Mouse (Mus musculus) heart, embryonic 12.5 days (tissue): ENCODE results near the gene Pkp2. TPM values are rescaled to one million over a fixed set of nuclear protein-coding genes. Genes with fewer than 3 reads are reported as not detected.
A peak's percentile ranks its signal among the peaks of the same experiment; 100 is the strongest.
"Not testable (repeated sequence)": the region's sequence is repeated elsewhere in the genome, so short reads cannot be mapped to it uniquely, and the experiment has no call there.

ENCODE experiments used
- ATAC-seq: fragments of 200-750 bp; cut with Nextera tagmentation; 2 replicates; pipeline ENCODE4 v1.8.0; 2017; ENCODE audit warnings: moderate TSS enrichment, moderate library complexity; ENCODE audit not compliant: insufficient number of reproducible peaks, low FRiP score
- H3K27ac ChIP-seq: fragments of 300-500 bp; sonication (generic); 2 replicates; pipeline ENCODE4 v1.5.1; 2016; ENCODE audit warnings: mild to moderate bottlenecking, moderate library complexity; ENCODE audit not compliant: poor library complexity, severe bottlenecking
- H3K27me3 ChIP-seq: fragments of 300-500 bp; sonication (generic); replicated peaks from 2 replicates; pipeline ENCODE4 v1.6.1; 2016; ENCODE audit warnings: mild to moderate bottlenecking, moderate library complexity
- H3K36me3 ChIP-seq: fragments of 300-500 bp; sonication (generic); 2 replicates; pipeline ENCODE4 v1.6.1; 2016; ENCODE audit warnings: mild to moderate bottlenecking, moderate library complexity
- H3K4me1 ChIP-seq: fragments of 300-500 bp; sonication (generic); replicated peaks from 2 replicates; pipeline ENCODE4 v1.6.1; 2016; ENCODE audit warnings: mild to moderate bottlenecking
- H3K4me2 ChIP-seq: fragments of 300-500 bp; sonication (generic); 2 replicates; pipeline ENCODE4 v1.6.1; 2016; ENCODE audit warnings: mild to moderate bottlenecking, moderate library complexity
- H3K4me3 ChIP-seq: fragments of 300-500 bp; sonication (generic); 2 replicates; pipeline ENCODE4 v1.5.1; 2016; ENCODE audit warnings: mild to moderate bottlenecking
- H3K9ac ChIP-seq: fragments of 300-500 bp; sonication (generic); 2 replicates; pipeline ENCODE4 v1.6.1; 2016; ENCODE audit warnings: mild to moderate bottlenecking, moderate library complexity
- H3K9me3 ChIP-seq: fragments of 300-500 bp; sonication (generic); replicated peaks from 2 replicates; pipeline ENCODE4 v1.6.1; 2016; ENCODE audit warnings: mild to moderate bottlenecking, moderate library complexity
- WGBS: fragments of 180-500 bp; shearing (Covaris S2); methylation state at CpG from one replicate; pipeline ENCODE4 v1.1.7; 2016; 5-methylcytosine and 5-hydroxymethylcytosine counted together
- polyA plus RNA-seq: library from polyadenylated mRNA; unstranded; fragments of >200 nt; fragmentation: Nextera tagmentation; extraction: Ambion mirVana; gene quantifications from 2 replicates; pipeline ENCODE4 v1.2.1, GENCODE M21; 2016

The Pkp2 gene
- 131 and 133 TPM in 2 replicates for polyA plus RNA-seq

DNA sequence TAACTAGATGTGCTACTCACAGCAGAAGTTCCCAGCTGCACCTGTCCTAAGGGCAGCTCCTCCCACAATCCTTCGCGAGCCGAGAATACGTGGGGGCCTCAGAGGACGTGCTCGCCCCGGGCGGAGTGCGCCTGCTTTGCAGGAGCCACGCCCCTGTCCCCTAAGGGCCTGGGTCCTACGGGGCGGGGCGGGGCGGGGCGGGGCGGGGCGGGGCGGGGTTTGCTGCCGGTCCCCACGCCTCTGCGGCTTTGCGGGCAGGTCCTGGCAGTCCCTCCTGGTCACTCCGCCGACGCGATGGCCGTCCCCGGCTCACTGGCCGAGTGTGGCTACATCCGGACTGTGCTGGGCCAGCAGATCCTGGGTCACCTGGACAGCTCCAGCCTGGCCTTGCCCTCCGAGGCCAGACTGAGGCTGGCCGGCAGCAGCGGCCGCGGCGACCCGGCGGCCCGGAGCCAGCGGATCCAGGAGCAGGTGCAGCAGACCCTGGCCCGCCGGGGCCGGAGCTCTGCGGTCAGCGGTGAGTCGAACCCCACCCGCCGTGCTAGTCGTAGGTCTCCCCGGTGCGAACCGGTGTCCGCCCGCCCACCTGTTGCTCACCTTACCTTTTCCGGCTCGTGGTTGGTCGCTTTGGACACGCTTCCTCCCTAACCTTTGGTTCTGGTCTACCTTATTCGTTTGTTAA is at the start of gene Pkp2:
Gene Pkp2 (plus strand): TSS at position 240 of the 682 bp plus-strand sequence.
- H3K27me3 ChIP-seq = no peaks in the 10 kb centered on the region
- no peaks in the 10 kb centered on the region for H3K36me3 ChIP-seq
- peaks cover 30% of the 10 kb centered on the region for H3K4me1 ChIP-seq
- peak within 1 kb of the TSS; percentile 71 for H3K4me2 ChIP-seq
- H3K27ac ChIP-seq = peak within 1 kb of the TSS; percentile 98
- ATAC-seq = peak; percentile 94
- no peaks in the 10 kb centered on the region for H3K9me3 ChIP-seq
- H3K9ac ChIP-seq = peak within 1 kb of the TSS; percentile 97
- under 1% methylated on average over 59 of the region's 59 CpGs for WGBS
- peak within 1 kb of the TSS; percentile 91 for H3K4me3 ChIP-seq

DNA sequence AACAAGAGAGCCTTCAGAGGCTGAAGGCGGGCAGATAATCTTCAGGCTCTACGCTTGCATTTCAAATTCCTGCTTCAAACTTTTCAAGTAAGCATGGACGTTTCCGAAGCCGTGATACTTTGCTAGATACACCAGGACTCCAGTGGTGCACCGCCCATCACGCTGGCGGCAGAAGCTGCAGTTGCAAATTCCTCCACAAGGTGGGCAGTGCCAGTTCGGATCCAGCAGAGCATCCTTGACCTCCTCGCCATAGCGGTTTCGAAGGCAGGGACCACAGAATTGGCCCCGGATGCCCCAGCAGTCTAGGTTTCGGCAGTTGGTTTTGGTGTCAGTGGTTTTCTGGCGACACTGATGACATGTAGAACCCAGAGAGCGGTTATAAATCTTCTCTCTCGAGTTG is 15.7 kb upstream of the Pkp2 start:
- H3K4me3 ChIP-seq = no peak overlapping the region

DNA sequence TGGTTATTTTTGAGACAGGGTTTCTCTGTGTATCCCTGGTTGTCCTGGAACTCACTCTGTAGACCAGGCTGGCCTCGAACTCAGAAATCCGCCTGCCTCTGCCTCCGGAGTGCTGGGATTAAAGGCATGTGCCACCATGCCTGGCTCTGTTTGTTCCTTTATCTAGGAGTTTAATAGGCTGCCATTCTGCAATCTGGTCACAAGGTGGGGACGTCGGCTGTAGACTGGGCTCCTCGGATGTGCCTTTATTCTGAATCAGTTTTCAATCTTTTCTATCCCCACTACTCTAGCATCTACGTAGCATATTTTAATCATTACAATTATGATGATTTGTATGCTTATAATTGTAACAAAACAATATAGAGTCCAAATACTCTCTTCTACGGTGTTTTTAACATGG is 11.1 kb upstream of the Pkp2 start:
- H3K4me1 ChIP-seq, H3K36me3 ChIP-seq, H3K27ac ChIP-seq, H3K9me3 ChIP-seq, H3K4me3 ChIP-seq, H3K9ac ChIP-seq, H3K27me3 ChIP-seq, H3K4me2 ChIP-seq: not testable (repeated sequence)
- 34% methylated on average over 8 of the region's 8 CpGs for WGBS
- peak; percentile 42; the same call in 1 of the 2 replicates for ATAC-seq

More for the DNA sequence above, 15.7 kb upstream of the Pkp2 start:
- ATAC-seq = no peak
- no peak overlapping the region for H3K9ac ChIP-seq
- H3K27me3 ChIP-seq = 0 out of 2 replicates have a peak, but pooled peaks cover 5% of the 10 kb centered on the region
- H3K36me3 ChIP-seq = no peaks in the 10 kb centered on the region
- no peak overlapping the region for H3K4me2 ChIP-seq
- H3K9me3 ChIP-seq = no peaks in the 10 kb centered on the region
- WGBS = 56% methylated on average over 17 of the region's 17 CpGs
- no peak overlapping the region for H3K27ac ChIP-seq
- no peaks in the 10 kb centered on the region for H3K4me1 ChIP-seq

DNA sequence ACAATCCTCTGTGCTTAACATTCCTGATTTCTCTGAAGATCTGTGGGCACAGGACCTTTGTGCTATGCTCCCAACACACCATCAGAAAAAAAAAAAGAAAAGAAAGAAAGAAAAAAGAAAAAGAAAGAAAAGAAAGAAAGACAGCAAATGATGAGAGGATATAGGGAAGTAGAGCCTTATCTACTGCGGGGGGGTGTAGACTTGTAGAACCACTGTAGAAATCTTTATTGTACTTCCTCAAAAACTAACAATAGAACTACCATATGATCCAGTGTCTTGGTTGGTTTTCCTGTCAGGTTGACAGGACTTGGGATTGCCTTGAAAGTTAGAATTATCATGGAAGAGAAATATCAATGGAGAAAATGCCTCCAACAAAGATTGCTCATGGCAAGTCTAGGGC is 8.5 kb upstream of the Pkp2 start:
- no peaks in the 10 kb centered on the region for H3K4me1 ChIP-seq
- H3K9ac ChIP-seq = no peak overlapping the region
- no peaks in the 10 kb centered on the region for H3K27me3 ChIP-seq
- no peak overlapping the region for H3K4me2 ChIP-seq
- H3K36me3 ChIP-seq = no peaks in the 10 kb centered on the region
- no peak for ATAC-seq
- 85% methylated on average over 1 of the region's 1 CpGs for WGBS
- H3K27ac ChIP-seq = no peak overlapping the region
- no peaks in the 10 kb centered on the region for H3K9me3 ChIP-seq
- no peak overlapping the region for H3K4me3 ChIP-seq

DNA sequence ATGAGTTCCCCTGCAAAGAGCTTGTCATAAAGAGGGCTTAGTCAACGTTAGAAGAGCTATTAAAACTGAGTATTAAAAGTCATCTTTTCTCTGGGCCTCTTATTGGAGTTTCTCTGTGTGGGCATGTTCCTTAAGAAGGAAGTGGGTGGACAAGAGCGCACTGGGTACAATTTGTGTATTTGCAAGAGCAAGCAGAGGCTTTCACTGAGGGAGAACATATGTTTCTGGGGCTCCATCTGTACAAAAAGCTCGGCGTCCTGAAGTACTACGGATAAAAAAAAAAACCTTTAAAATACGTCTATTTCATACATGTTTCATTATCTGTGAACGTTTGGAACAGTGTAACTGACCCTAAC is 417 bp upstream of the Pkp2 start:
- Histone ChIP-seq H3K36me3 (no peaks in the 10 kb centered on the region), H3K27ac (peak overlapping the region; percentile 98; the same call in 1 of the 2 replicates), H3K9ac (no peak overlapping the region), H3K27me3 (no peaks in the 10 kb centered on the region), H3K4me3 (peak overlapping the region; percentile 91), H3K4me1 (peaks cover 29% of the 10 kb centered on the region), H3K4me2 (peak overlapping the region; percentile 71), H3K9me3 (no peaks in the 10 kb centered on the region)
- no peak for ATAC-seq
- 17% methylated on average over 7 of the region's 7 CpGs for WGBS

DNA sequence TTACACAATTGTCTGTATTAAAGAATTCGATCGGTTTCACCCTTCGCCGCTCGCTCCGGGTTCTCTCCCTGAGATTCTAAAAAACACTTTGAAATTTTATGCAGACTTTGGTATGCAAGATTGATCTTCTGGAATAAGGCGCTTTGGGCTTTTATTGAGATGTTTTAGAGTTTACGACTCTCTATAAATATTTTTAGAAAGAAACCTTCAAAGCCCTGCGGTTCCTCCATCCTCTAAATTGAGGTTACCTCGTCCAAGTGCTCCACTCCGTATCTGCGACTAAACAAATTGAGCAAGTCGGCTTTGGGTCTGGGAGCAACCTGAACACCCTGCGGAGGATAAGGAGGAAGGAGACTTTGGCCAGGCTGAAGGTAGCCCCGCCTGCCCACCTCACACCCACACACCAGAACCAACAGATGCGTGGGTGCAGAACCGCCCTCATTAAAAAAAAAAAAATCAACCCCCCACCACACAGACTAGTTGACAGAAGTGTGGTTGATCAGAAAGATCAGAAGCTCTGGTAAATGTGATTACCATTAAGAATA is 715 bp downstream of the Pkp2 start:
- WGBS = 1% methylated on average over 17 of the region's 17 CpGs
- Histone ChIP-seq H3K9me3 (no peaks in the 10 kb centered on the region), H3K9ac (peak overlapping the region; percentile 97)

DNA sequence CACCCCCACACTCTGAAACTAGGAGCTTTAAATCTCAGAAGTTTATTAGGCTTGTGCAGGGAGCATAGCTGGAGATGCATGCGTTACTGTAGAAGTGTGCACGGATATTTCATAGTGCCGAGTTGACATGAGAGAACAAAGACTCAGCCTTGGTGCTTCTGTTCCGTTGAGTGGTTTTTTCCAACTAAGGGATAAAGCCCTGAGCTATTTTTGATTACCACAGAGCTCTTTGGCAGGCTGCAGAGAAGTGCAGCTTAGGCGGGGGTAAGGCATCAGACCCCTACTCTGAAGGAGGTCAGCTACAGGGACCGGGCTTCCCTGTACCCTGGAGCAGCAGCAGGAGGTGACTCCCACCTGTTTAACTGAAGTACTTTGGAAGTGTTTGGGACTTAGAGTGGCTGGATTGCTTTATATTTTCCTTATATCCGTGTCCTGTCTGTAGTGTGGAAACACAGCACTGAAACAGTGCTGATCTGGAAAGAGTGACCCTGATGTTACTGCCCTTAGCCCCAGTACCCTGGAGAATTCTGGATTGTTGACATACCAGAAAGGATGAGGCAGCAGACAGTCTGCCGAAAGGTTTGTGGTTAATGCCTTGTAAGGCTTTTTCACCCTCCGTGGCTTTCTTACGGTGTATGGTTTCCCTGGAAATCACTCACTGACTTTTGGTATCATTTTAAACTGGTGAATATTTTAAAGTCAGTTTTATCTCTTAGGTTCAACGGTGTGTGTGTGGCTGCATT is 2.7 kb downstream of the Pkp2 start:
- H3K4me2 ChIP-seq = peak overlapping the region; percentile 71
- no peaks in the 10 kb centered on the region for H3K36me3 ChIP-seq
- no peaks in the 10 kb centered on the region for H3K27me3 ChIP-seq
- WGBS = 9% methylated on average over 11 of the region's 11 CpGs
- peak overlapping the region; percentile 71 for H3K9ac ChIP-seq
- ATAC-seq = peak; percentile 27
- no peaks in the 10 kb centered on the region for H3K9me3 ChIP-seq
- peak overlapping the region; percentile 98 for H3K27ac ChIP-seq
- peak overlapping the region; percentile 91 for H3K4me3 ChIP-seq
- H3K4me1 ChIP-seq = peaks cover 46% of the 10 kb centered on the region

More for the DNA sequence above, 715 bp downstream of the Pkp2 start:
- H3K27ac ChIP-seq = peak overlapping the region; percentile 98
- H3K4me1 ChIP-seq = peaks cover 31% of the 10 kb centered on the region
- H3K4me2 ChIP-seq = peak overlapping the region; percentile 71
- no peaks in the 10 kb centered on the region for H3K36me3 ChIP-seq
- ATAC-seq = no peak
- peak overlapping the region; percentile 91 for H3K4me3 ChIP-seq
- H3K27me3 ChIP-seq = no peaks in the 10 kb centered on the region

DNA sequence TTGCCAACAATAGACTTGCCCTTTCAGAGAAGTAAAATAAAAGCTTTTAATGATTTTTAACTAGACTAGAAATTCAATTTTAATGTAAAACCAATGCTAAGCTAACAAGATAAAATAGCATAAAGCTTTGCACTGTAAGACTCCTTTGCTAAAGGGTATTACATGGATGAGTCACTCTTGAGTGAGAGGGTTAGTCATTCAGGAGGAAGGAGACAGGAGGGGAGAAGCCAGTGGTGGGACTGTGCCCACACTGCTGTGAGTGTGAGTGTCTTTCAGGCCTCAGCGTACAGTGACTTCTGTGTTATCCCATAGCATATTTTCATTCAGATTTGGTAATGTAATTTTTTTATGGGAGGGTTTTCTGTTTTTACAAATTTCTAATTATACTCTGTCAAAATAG is 3.8 kb downstream of the Pkp2 start:
- Histone ChIP-seq H3K4me1 (peaks cover 46% of the 10 kb centered on the region), H3K36me3 (no peaks in the 10 kb centered on the region), H3K27me3 (no peaks in the 10 kb centered on the region), H3K9me3 (no peaks in the 10 kb centered on the region), H3K4me3 (no peak overlapping the region), H3K9ac (no peak overlapping the region), H3K4me2 (peak overlapping the region; percentile 61), H3K27ac (peak overlapping the region; percentile 93)
- ATAC-seq = no peak
- WGBS = 76% methylated on average over 1 of the region's 1 CpGs

DNA sequence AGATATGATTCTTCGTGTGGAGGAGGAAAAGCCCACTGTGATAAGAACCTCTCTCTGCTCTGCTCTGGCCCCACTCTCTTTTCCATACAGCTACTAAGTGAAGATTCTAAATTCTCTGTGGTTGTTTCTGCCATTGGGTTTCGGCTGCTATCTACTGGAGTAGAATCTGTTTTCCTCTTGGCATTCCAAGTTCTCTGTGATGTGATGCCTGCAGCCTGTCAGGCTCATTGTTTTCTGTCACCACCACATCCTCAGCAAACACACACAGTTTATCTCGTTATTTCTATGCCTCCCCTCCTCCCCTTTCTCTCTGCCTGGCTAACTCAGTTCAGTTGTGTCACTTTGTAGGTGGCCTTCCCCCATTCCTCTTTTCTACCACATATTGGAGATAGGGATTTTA is 6.7 kb downstream of the Pkp2 start:
- H3K4me2 ChIP-seq = peak overlapping the region; percentile 60
- peak overlapping the region; percentile 91 for H3K27ac ChIP-seq
- WGBS = 5% methylated on average over 3 of the region's 3 CpGs
- H3K4me3 ChIP-seq = peak overlapping the region; percentile 19
- peak; percentile 70 for ATAC-seq
- H3K9ac ChIP-seq = no peak overlapping the region
- no peaks in the 10 kb centered on the region for H3K27me3 ChIP-seq
- H3K36me3 ChIP-seq = no peaks in the 10 kb centered on the region
- no peaks in the 10 kb centered on the region for H3K9me3 ChIP-seq
- peaks cover 65% of the 10 kb centered on the region for H3K4me1 ChIP-seq

DNA sequence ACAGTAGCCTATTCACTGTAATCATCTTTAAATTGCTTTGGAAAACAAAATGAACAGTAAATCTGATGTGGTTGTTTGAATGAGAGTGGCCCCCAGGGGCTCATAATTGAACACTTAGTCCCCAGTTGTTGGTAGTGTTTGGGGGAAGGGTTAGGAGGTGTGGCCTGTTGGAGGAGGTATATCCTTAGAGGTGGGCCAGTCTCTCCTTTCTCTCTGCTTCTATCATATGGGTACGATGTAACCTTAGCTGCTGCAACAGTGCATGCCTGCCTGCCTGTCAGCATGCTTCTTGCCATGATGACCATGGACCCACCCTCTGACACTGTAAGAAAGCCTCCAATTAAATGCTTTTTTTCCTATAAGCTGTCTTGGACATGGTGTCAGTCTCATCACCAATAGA is 9.5 kb downstream of the Pkp2 start:
- Histone ChIP-seq H3K27ac (peak overlapping the region; percentile 97; the same call in 1 of the 2 replicates), H3K36me3 (peaks cover 14% of the 10 kb centered on the region), H3K4me3 (no peak overlapping the region), H3K9me3 (no peaks in the 10 kb centered on the region), H3K4me1 (peaks cover 55% of the 10 kb centered on the region), H3K4me2 (0 out of 2 replicates have a peak overlapping the region, but pooled peaks have one; percentile 10), H3K9ac (no peak overlapping the region), H3K27me3 (no peaks in the 10 kb centered on the region)
- ATAC-seq = no peak
- 40% methylated on average over 1 of the region's 1 CpGs for WGBS

DNA sequence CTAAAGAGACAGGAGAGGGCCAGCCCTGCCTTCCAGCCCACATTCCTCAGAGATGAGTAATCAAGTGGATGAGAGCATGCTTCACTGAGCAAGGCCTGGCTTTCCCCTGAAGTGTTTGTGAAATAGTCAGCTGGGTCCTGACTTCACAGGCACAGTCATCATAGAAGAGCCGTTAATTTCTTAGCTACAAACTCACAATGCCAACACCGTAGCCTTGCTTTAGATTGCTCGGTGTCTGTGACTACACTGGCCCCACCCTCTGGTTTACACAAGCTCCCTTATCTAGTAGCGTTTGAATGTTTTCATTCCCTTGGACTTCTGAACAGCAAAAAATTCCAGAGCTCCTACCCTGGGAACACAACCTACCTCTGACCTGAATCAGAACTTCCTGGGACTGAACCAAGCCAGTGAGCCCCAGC is 11.4 kb downstream of the Pkp2 start:
- Histone ChIP-seq H3K36me3 (peaks cover 24% of the 10 kb centered on the region), H3K9me3 (no peaks in the 10 kb centered on the region), H3K4me2 (peak overlapping the region; percentile 50), H3K4me3 (no peak overlapping the region), H3K9ac (no peak overlapping the region; the same call in 1 of the 2 replicates), H3K27ac (peak overlapping the region; percentile 97), H3K27me3 (no peaks in the 10 kb centered on the region), H3K4me1 (peaks cover 59% of the 10 kb centered on the region)
- 6% methylated on average over 4 of the region's 4 CpGs for WGBS
- peak; percentile 81 for ATAC-seq
